Mouse (Mus musculus): ENCODE measurements at regions not wholly inside any gene's neighbourhood (a gene's known extent, or its start where the extent isn't known, plus 50 kb on each side); places are given as distances from the start of the nearest gene placed in this dataset.

DNA sequence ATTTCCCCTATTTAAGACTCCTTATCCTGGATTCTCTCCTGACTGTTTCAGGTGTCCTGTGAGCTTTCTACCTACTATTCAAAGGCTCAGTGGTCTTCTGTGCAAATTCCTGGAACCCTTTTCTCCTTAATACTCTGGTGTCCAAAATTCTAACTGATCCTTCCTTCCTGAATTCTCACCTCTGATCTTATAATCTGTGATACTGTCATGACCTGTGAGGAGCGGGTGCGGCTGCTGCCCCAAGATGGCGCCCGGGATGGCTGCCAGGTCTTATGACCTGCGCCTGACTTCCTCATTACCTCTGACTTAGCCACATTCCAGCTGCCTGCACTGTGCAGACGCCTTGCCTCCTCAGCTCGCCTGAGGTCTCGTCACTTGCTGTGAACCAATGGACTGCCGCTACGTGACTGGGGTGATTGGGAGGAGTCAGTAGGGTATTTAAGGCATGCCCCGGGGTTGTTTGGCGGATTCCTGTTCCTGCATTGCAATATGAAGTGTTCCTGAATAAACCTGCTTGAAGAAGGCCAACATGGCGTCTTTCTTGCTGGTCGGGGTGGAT, 131.2 kb downstream of the Ptbp2 start:
- DNase-seq = no peak

- DNase-seq = peak in 1 of 2 experiments; percentile 3
Measured at GRCm38 (mm10) chr3:119638633-119639032, 145.6 kb downstream of the Ptbp2 start.

DNA sequence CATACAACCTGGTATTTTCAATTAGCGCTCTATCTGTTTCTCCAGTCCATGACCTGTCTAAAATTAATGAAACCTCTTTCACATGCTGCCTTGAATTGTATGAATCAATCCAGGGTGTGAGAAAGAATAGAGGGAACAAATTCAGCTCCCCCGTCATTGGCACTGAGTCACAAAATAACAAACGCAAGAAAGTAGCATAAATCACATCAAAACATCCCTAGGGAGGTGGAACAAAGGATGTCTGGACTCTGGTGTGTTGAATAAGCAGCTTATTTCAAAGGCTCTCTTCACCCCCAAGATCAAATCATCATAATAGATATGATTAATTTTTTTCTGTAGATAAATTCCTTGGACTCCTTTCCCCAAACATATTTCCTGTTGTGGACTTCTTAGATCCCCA, 148.6 kb downstream of the Ptbp2 start:
- DNase-seq = no peak

DNA sequence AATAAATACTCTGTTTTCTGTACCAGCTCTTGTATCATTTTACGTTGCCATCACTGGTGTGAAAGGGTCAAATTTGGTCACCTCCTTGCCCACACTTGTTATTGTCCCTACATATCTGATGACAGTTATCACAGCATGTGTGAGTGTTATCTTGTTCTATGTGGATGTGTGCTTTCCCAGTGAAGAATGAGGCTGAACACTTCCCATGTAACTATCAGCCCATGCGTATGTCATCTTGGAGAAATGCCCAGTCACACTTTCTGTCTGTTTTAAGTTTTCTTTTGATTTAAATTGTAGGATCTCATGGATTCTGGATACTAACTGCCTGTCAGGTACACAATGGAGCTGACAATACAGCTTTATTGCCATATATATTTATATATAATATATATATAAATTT, 150.8 kb downstream of the Ptbp2 start:
- DNase-seq = no peak

- DNase-seq = no peak
Measured at GRCm38 (mm10) chr3:119606116-119606515, 178.2 kb downstream of the Ptbp2 start.

GRCm38 (mm10) chr3:119588872-119589416, 195.3 kb downstream of the Ptbp2 start:
- DNase-seq = no peak

GRCm38 (mm10) chr3:119587971-119588370, 196.3 kb downstream of the Ptbp2 start:
- DNase-seq = no peak

DNA sequence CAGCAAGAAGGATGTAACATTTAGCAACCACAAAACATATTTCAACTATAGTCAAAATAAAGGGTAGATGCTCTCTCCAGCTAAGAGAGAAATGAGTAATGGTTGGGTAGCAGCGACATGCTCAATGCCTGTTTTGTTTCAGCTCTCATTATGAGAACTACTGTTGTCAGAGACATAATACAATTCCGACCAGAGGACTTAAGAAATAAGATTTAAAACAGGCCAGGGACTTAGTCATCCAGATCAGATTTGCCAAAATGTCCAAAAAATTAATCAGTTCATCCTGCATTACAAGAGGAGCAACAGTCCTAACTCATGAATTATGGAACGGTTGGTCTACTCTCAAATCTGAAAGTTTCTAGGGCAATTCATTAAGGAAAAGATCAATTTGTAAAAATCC, 208.8 kb downstream of the Ptbp2 start:
- no peak for DNase-seq

DNA sequence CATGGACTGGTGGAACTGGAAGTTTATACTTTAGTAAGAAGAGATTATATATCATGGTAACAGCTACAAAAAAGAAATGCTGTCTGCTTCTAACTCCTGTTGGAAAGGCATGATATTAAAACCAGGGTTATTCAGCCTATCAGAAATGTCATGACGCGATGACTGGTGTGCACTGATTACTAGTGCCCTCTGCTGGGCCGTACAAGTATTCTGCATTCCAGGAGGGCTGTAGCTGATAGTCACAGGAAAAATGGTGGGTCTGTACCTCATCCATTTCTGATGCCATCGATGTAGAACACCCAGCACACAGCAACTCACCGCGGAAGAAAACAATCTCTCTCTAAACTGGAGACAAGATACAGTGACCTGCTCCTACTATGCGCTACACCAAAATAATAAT, 246.4 kb downstream of the Ptbp2 start:
- peak; percentile 6 to 13 for DNase-seq

- DNase-seq = peak in 1 of 2 experiments; percentile 16
Measured at GRCm38 (mm10) chr3:119524510-119525123, 259.6 kb downstream of the Ptbp2 start.

DNA sequence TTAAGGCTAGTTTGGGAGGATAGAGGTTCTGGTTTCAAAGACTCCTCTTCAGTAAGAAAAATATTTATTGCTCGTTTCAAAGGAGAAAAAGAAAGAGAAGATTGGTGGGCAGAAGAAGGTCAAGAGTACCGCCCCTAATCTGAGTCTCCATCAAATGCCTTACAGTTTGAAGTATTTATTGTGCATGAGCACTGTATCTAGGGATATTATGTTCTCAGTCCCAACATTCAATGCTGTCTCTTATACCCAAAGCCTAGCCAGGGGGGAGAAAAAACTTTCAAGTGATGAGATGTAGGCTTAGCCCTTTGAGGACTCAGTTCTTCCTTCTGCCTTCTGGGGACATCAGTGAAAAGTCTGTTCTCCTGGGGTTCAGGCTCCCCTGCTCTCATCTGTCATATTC, 271.7 kb downstream of the Ptbp2 start:
- no peak for DNase-seq

DNA sequence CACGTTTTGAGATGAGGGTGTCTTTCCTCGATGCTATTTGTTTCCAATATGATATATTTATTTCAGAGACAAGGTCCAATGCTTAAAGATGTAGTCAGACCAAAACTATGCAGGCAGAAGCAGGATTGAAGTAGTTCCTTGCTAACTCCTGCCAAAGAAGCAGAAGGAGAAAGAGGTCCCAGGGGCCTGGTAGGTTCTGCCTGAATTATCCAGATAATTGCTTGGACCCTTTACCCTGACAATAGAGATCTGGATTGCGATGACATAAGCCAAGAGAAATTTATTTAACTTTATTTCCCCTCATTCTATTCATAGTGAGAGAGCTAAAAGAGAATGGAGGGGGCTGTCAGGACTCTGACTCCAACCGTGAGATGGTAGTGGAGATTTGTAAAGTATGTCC, 275.1 kb downstream of the Ptbp2 start:
- peak; percentile 45 to 62 for DNase-seq

- no peak for DNase-seq
Measured at GRCm38 (mm10) chr3:119503471-119503972, 280.7 kb downstream of the Ptbp2 start.

DNA sequence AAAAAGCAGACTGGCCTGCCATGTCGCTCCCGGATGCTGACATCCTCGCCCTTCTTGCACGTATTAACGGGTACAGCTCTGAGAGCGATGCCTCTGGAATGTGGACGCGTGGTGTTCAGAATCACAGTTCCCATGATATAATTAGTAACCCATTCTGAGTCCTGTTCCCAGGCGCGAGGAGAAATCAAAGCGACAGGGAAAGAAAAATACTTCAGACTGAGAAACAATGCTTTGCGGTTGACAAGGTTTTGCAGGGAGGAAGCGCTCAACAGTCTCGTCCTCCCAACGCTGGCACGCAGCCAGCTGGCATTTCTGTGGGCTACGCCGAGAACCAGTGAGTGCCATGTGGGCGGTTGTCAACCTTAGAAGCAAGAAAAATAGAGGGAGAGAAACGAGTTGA, 285.6 kb downstream of the Ptbp2 start:
- peak; percentile 91 for DNase-seq

- DNase-seq = peak in 1 of 2 experiments; percentile 19
Measured at GRCm38 (mm10) chr3:119497880-119498279, 286.4 kb downstream of the Ptbp2 start.

DNA sequence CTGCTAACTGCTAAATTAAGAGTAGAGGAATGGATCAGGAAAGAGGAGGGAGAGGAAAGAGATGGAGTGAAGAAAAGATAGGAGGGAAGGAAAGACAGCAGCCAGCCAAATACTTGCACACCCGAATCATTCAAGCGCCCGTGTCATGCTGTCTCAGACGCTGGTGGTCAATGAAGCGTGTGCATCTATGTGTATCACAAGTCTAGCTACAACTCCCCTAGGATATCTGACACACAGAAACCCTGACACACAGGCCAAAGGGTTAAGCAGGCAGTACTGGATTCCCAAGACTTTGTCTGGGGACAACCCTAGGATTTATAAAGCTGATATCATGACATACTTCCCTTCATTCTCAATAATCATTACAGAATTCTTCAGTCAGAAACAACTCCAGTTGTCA, 289.7 kb downstream of the Ptbp2 start:
- DNase-seq = no peak

DNA sequence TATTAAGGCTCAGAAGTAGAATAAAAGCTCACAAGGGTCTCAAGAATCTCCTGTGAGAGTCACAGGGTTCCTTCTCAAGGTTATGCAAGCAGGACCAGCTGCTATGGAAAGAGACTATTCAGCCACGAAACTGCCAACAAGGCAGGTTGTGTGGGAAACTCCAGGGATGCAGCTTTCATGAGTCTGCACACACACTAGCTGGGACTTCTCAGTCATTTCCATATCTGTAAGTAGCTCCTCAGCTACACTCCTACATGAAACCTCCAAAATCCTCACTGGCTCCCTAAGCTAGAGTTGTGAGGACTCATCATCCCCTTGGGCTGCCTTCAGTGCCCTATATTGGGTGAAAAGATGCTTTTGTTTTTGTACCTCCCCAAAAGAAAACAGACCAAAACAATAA, 291.6 kb downstream of the Ptbp2 start:
- no peak for DNase-seq

- DNase-seq = no peak
Measured at GRCm38 (mm10) chr3:119489336-119489735, 294.9 kb downstream of the Ptbp2 start.
